Mouse (Mus musculus): ENCODE results near the gene Nrxn1. TPM values are rescaled to one million over a fixed set of nuclear protein-coding genes. Genes with fewer than 3 reads are reported as not detected.

Gene Nrxn1
- total RNA-seq, 2 experiments from 2014 or later = 0.09 TPM; not detected in 1

DNA sequence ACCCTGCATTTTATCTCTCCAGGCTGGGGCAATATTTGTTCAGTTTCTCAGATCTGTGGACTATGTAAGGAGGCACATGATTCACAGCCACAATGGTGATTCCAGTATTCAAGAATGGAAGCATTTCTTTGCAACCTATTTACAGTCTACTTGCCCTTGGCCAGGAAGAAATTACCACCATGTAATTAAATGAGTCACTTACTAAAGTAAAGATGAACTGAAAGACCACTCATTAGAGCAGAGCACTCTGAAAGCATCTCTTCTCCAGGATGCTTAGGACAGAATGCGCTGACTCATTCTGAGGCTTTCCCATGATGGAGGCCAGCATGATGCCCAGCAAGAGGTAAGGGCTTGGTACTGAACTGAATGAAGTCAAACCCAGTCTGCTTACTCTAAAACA is 277.6 kb downstream of the Nrxn1 start:
- ATAC-seq (replicated peaks; ENCODE audit: low FRiP score, poor library complexity, severe bottlenecking) = no peak

- no peak for ATAC-seq (replicated peaks; ENCODE audit: low FRiP score, poor library complexity, severe bottlenecking)
Measured at GRCm38 (mm10) chr17:90813760-90814159, 279.1 kb downstream of the Nrxn1 start.

- no peak for ATAC-seq (replicated peaks; ENCODE audit: low FRiP score, poor library complexity, severe bottlenecking)
Measured at GRCm38 (mm10) chr17:90812485-90812884, 280.4 kb downstream of the Nrxn1 start.

GRCm38 (mm10) chr17:90809197-90810163 is 283.4 kb downstream of the Nrxn1 start:
- ATAC-seq (replicated peaks; ENCODE audit: low FRiP score, poor library complexity, severe bottlenecking) = no peak

GRCm38 (mm10) chr17:90808256-90808655 is 284.6 kb downstream of the Nrxn1 start:
- ATAC-seq (replicated peaks; ENCODE audit: low FRiP score, poor library complexity, severe bottlenecking) = no peak

DNA sequence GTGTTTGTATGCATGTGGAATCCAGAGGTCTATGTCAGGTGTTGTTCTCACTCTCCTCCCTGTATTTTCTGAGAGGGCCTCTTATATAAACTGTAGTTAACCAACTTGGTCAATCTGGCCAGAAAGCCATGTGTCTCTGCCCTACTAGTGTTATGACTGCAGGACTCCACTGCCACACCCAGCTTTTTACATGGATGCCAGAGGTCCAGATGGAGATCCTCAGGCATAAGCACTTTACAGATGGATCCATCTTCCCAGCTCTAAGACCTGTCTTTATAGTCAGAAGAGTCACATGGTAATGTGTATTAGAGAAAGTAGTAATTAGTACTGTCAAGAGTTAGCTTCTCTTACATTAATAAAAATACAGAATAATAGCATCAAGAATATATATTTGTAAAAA is 285.7 kb downstream of the Nrxn1 start:
- no peak for ATAC-seq (replicated peaks; ENCODE audit: low FRiP score, poor library complexity, severe bottlenecking)

GRCm38 (mm10) chr17:90798689-90799088 is 294.2 kb downstream of the Nrxn1 start:
- no peak for ATAC-seq (replicated peaks; ENCODE audit: low FRiP score, poor library complexity, severe bottlenecking)

DNA sequence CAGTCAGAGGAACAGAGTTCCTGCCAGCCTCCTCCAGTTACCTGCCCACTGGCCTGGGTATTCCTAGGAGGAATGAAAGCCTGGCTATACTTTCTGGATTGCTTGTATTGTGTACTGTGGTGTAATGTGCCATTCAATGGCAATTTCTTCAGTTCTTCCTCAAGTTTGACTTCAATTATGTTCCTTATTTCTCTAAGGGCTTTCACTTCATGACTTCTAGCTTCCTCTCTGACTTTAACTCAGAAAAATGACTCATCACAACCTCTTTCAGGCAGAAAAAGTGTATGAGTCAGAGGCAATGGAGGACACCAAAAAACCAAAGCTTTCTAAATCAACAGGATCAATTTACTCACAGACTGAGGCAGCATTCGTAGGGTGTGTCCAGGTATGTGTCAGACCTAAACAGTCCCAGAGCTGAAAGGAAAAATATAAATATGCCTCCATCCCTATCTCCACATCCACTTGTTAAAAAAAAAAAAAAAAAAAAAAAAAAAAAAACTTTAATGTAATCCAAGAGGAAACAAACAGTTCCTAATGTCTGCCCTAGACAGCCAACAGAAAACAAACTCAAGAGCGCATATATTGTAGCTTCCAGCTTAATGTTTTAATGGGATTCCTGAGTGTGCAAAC is 295.1 kb downstream of the Nrxn1 start:
- no peak for ATAC-seq (replicated peaks; ENCODE audit: low FRiP score, poor library complexity, severe bottlenecking)

GRCm38 (mm10) chr17:90796974-90797373 is 295.9 kb downstream of the Nrxn1 start:
- no peak for ATAC-seq (replicated peaks; ENCODE audit: low FRiP score, poor library complexity, severe bottlenecking)

DNA sequence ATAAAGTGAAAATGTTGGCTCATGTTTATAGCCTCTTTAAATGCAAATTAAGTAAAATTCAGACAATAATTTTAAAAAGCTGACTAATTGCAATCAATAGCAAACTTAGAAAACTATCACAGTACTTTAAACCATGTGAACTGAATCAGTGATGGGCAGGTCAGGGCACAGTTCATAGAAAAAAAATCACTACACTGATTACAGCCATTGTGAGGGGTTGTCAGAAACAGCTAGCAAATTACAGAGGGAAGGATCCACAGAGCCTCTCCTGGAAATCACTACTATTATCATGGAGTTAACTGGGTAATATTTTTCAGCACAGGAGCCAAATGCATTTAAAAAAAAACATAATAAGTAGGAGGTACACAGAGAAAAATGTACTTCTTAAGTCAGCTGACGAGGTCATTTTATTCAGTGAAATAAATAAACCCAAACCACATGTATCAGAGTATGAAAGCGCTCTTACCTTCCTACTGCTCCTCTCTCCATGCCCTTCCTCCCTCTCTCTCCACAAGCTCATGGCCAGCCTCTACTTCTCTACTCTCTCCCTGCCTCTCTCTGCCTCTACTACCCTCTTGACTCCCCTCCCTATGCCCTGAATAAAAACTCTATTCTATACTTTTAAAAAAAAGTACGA is 304.3 kb downstream of the Nrxn1 start:
- no peak for ATAC-seq (replicated peaks; ENCODE audit: low FRiP score, poor library complexity, severe bottlenecking)

- ATAC-seq (replicated peaks; ENCODE audit: low FRiP score, poor library complexity, severe bottlenecking) = no peak
Measured at GRCm38 (mm10) chr17:90788040-90788439, 304.8 kb downstream of the Nrxn1 start.

- no peak for ATAC-seq (replicated peaks; ENCODE audit: low FRiP score, poor library complexity, severe bottlenecking)
Measured at GRCm38 (mm10) chr17:90787121-90787788, 305.6 kb downstream of the Nrxn1 start.

GRCm38 (mm10) chr17:90780481-90780880 is 312.4 kb downstream of the Nrxn1 start:
- no peak for ATAC-seq (replicated peaks; ENCODE audit: low FRiP score, poor library complexity, severe bottlenecking)

- no peak for ATAC-seq (replicated peaks; ENCODE audit: low FRiP score, poor library complexity, severe bottlenecking)
Measured at GRCm38 (mm10) chr17:90775397-90775796, 317.5 kb downstream of the Nrxn1 start.

DNA sequence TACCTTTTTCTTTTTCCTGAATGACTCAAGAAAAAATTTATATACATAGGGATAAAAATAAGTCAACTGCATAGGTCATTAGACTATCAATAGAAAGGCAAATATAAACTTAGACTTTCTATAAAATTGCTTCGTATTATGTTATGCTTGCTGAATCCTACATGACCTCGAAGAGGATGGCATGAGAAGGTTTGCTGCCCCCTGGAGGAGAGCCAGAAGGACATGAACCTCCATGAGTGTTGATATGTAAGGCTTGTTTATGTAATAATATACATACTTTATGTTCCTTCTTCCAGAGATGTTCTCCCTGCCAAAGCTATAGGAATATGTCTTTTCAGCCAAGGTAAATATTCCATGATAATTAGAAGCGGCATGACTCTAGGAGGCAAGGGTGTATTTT is 319.6 kb downstream of the Nrxn1 start:
- ATAC-seq (replicated peaks; ENCODE audit: low FRiP score, poor library complexity, severe bottlenecking) = no peak

- ATAC-seq (replicated peaks; ENCODE audit: low FRiP score, poor library complexity, severe bottlenecking) = no peak
Measured at GRCm38 (mm10) chr17:90768216-90768615, 324.7 kb downstream of the Nrxn1 start.

DNA sequence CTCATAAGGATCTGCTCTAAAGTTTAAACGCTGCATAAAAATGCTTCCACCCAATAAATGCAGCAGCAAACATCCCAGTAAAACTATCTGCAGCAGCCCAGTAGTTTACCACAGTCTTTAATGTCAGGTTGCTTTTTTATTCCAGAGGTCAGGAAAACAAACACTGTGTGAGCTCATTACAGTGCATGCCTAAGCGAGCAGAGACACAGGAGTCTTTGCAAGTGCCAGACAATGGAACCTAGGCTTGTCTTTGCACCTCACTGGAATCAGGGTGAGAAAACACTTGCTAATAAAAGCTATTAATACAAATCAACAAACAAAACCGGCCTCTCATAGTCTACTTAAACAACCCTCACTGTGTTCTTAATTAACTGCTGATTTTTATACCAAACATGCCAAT is 365.7 kb downstream of the Nrxn1 start:
- ATAC-seq (replicated peaks; ENCODE audit: low FRiP score, poor library complexity, severe bottlenecking) = no peak

GRCm38 (mm10) chr17:90704773-90705172 is 388.1 kb downstream of the Nrxn1 start:
- no peak for ATAC-seq (replicated peaks; ENCODE audit: low FRiP score, poor library complexity, severe bottlenecking)

GRCm38 (mm10) chr17:90702626-90703025 is 390.2 kb downstream of the Nrxn1 start:
- ATAC-seq (replicated peaks; ENCODE audit: low FRiP score, poor library complexity, severe bottlenecking) = no peak

Measured in erythroblast, adult 5-6 weeks (primary cell).